Mouse (Mus musculus) limb, embryonic 12.5 days (tissue): ENCODE results near the gene Dip2a. TPM values are rescaled to one million over a fixed set of nuclear protein-coding genes. Genes with fewer than 3 reads are reported as not detected.

Source experiments
- ATAC-seq: fragments of 200-750 bp; cut with Nextera tagmentation; 2 replicates; pipeline ENCODE4 v1.8.0; 2017; ENCODE audit warnings: low read depth, moderate TSS enrichment; ENCODE audit not compliant: insufficient number of reproducible peaks, insufficient read depth, low FRiP score, low TSS enrichment
- H3K27ac ChIP-seq: fragments of 300-500 bp; sonication (generic); 2 replicates; pipeline ENCODE4 v1.5.1; 2016; ENCODE audit warnings: mild to moderate bottlenecking, moderate library complexity
- H3K27me3 ChIP-seq: fragments of 300-500 bp; sonication (generic); 2 replicates; pipeline ENCODE4 v1.6.1; 2016; ENCODE audit warnings: mild to moderate bottlenecking, moderate library complexity
- H3K36me3 ChIP-seq: fragments of 300-500 bp; sonication (generic); 2 replicates; pipeline ENCODE4 v1.6.1; 2016; ENCODE audit warnings: mild to moderate bottlenecking, moderate library complexity
- H3K4me1 ChIP-seq: fragments of 300-500 bp; sonication (generic); replicated peaks from 2 replicates; pipeline ENCODE4 v1.6.1; 2016
- H3K4me2 ChIP-seq: fragments of 300-500 bp; sonication (generic); 2 replicates; pipeline ENCODE4 v1.6.1; 2016; ENCODE audit warnings: mild to moderate bottlenecking, moderate library complexity
- H3K4me3 ChIP-seq: fragments of 300-500 bp; sonication (generic); replicated peaks from 2 replicates; pipeline ENCODE4 v1.5.1; 2016; ENCODE audit warnings: mild to moderate bottlenecking
- H3K9ac ChIP-seq: fragments of 300-500 bp; sonication (generic); replicated peaks from 2 replicates; pipeline ENCODE4 v1.6.1; 2016; ENCODE audit warnings: mild to moderate bottlenecking, moderate library complexity
- H3K9me3 ChIP-seq: fragments of 300-500 bp; sonication (generic); 2 replicates; pipeline ENCODE4 v1.6.1; 2016; ENCODE audit warnings: mild to moderate bottlenecking, moderate library complexity
- WGBS: fragments of 180-500 bp; shearing (Covaris S2); methylation state at CpG from one replicate; pipeline ENCODE4 v1.1.7; 2016; 5-methylcytosine and 5-hydroxymethylcytosine counted together
- polyA plus RNA-seq: library from polyadenylated mRNA; unstranded; fragments of >200 nt; fragmentation: Nextera tagmentation; extraction: Ambion mirVana; gene quantifications from 2 replicates; pipeline ENCODE4 v1.2.1, GENCODE M21; 2016

Dip2a gene
- polyA plus RNA-seq, 1 experiment from 2014 or later = 13.0 TPM

- no peak for ATAC-seq
- peaks cover 81% of the 10 kb centered on the region for H3K36me3 ChIP-seq
- H3K27ac ChIP-seq = no peak overlapping the region
- H3K4me2 ChIP-seq = no peak overlapping the region
- H3K4me3 ChIP-seq = no peak overlapping the region
- H3K9ac ChIP-seq = no peak overlapping the region
- H3K4me1 ChIP-seq = no peaks in the 10 kb centered on the region
- WGBS = 96% methylated on average over 12 of the region's 12 CpGs
- no peaks in the 10 kb centered on the region for H3K27me3 ChIP-seq
- H3K9me3 ChIP-seq = no peaks in the 10 kb centered on the region
Measured at GRCm38 (mm10) chr10:76353986-76354385, 8.9 kb upstream of the Dip2a start.

GRCm38 (mm10) chr10:76351953-76352352 lies 6.9 kb upstream of the Dip2a start:
- Histone ChIP-seq H3K36me3 (peaks cover 77% of the 10 kb centered on the region), H3K4me1 (no peaks in the 10 kb centered on the region), H3K9ac (no peak overlapping the region), H3K9me3 (no peaks in the 10 kb centered on the region), H3K27ac (no peak overlapping the region; the same call in 1 of the 2 replicates), H3K27me3 (no peaks in the 10 kb centered on the region), H3K4me3 (no peak overlapping the region), H3K4me2 (no peak overlapping the region)
- 82% methylated on average over 7 of the region's 7 CpGs for WGBS
- no peak for ATAC-seq

- H3K4me3 ChIP-seq = peak overlapping the region; percentile 80; the same call in 1 of the 2 replicates
- no peak for ATAC-seq
- no peaks in the 10 kb centered on the region for H3K9me3 ChIP-seq
- peaks cover 27% of the 10 kb centered on the region for H3K36me3 ChIP-seq
- peak overlapping the region; percentile 76 for H3K4me2 ChIP-seq
- H3K9ac ChIP-seq = no peak overlapping the region
- 6% methylated on average over 4 of the region's 4 CpGs for WGBS
- peaks cover 30% of the 10 kb centered on the region for H3K4me1 ChIP-seq
- peak overlapping the region; percentile 59; the same call in 1 of the 2 replicates for H3K27ac ChIP-seq
- H3K27me3 ChIP-seq = no peaks in the 10 kb centered on the region
Measured at GRCm38 (mm10) chr10:76346589-76346988, 1.5 kb upstream of the Dip2a start.

GRCm38 (mm10) chr10:76346043-76346491 lies 976 bp upstream of the Dip2a start:
- ATAC-seq = no peak
- 8% methylated on average over 8 of the region's 8 CpGs for WGBS
- Histone ChIP-seq H3K4me3 (peak overlapping the region; percentile 80), H3K4me2 (peak overlapping the region; percentile 76), H3K27ac (peak overlapping the region; percentile 59; the same call in 1 of the 2 replicates), H3K36me3 (peaks cover 22% of the 10 kb centered on the region), H3K9ac (no peak overlapping the region), H3K4me1 (peaks cover 30% of the 10 kb centered on the region), H3K27me3 (no peaks in the 10 kb centered on the region), H3K9me3 (no peaks in the 10 kb centered on the region)

GRCm38 (mm10) chr10:76345540-76345902 lies 430 bp upstream of the Dip2a start:
- peaks cover 17% of the 10 kb centered on the region for H3K36me3 ChIP-seq
- peak overlapping the region; percentile 75 for H3K27ac ChIP-seq
- peaks cover 30% of the 10 kb centered on the region for H3K4me1 ChIP-seq
- no peaks in the 10 kb centered on the region for H3K27me3 ChIP-seq
- no peaks in the 10 kb centered on the region for H3K9me3 ChIP-seq
- peak overlapping the region; percentile 80 for H3K4me3 ChIP-seq
- WGBS = 5% methylated on average over 12 of the region's 12 CpGs
- ATAC-seq = no peak
- H3K4me2 ChIP-seq = peak overlapping the region; percentile 76
- peak overlapping the region; percentile 62 for H3K9ac ChIP-seq

- Histone ChIP-seq H3K9ac (no peak overlapping the region), H3K36me3 (peaks cover 7% of the 10 kb centered on the region; the same call in 1 of the 2 replicates), H3K9me3 (no peaks in the 10 kb centered on the region), H3K4me3 (no peak overlapping the region), H3K27me3 (no peaks in the 10 kb centered on the region), H3K4me1 (no peaks in the 10 kb centered on the region), H3K4me2 (no peak overlapping the region), H3K27ac (no peak overlapping the region)
- WGBS = 60% methylated on average over 4 of the region's 4 CpGs
- ATAC-seq = no peak
Measured at GRCm38 (mm10) chr10:76334350-76334749, 10.7 kb downstream of the Dip2a start.

GRCm38 (mm10) chr10:76332040-76332439 lies 13.1 kb downstream of the Dip2a start:
- Histone ChIP-seq H3K9ac (no peak overlapping the region), H3K4me2 (no peak overlapping the region), H3K9me3 (no peaks in the 10 kb centered on the region), H3K27me3 (no peaks in the 10 kb centered on the region), H3K4me3 (no peak overlapping the region), H3K36me3 (no peaks in the 10 kb centered on the region), H3K27ac (no peak overlapping the region), H3K4me1 (no peaks in the 10 kb centered on the region)
- WGBS = 77% methylated on average over 2 of the region's 2 CpGs
- no peak for ATAC-seq

GRCm38 (mm10) chr10:76329093-76329492 lies 16.0 kb downstream of the Dip2a start:
- H3K36me3 ChIP-seq = peaks cover 13% of the 10 kb centered on the region
- H3K4me2 ChIP-seq = no peak overlapping the region
- no peaks in the 10 kb centered on the region for H3K9me3 ChIP-seq
- ATAC-seq = no peak
- H3K27me3 ChIP-seq = no peaks in the 10 kb centered on the region
- no peak overlapping the region for H3K4me3 ChIP-seq
- no peaks in the 10 kb centered on the region for H3K4me1 ChIP-seq
- WGBS = 83% methylated on average over 4 of the region's 4 CpGs
- no peak overlapping the region for H3K9ac ChIP-seq
- H3K27ac ChIP-seq = no peak overlapping the region

- H3K4me2 ChIP-seq = no peak overlapping the region
- WGBS = 88% methylated on average over 3 of the region's 3 CpGs
- no peaks in the 10 kb centered on the region for H3K27me3 ChIP-seq
- H3K36me3 ChIP-seq = peaks cover 13% of the 10 kb centered on the region
- no peaks in the 10 kb centered on the region for H3K4me1 ChIP-seq
- no peaks in the 10 kb centered on the region for H3K9me3 ChIP-seq
- no peak overlapping the region for H3K4me3 ChIP-seq
- H3K9ac ChIP-seq = no peak overlapping the region
- no peak overlapping the region for H3K27ac ChIP-seq
- no peak for ATAC-seq
Measured at GRCm38 (mm10) chr10:76328574-76328973, 16.5 kb downstream of the Dip2a start.

GRCm38 (mm10) chr10:76326304-76327006 lies 18.6 kb downstream of the Dip2a start:
- Histone ChIP-seq H3K27ac (no peak overlapping the region), H3K27me3 (no peaks in the 10 kb centered on the region), H3K9ac (no peak overlapping the region), H3K4me1 (no peaks in the 10 kb centered on the region), H3K4me3 (no peak overlapping the region), H3K9me3 (no peaks in the 10 kb centered on the region), H3K4me2 (no peak overlapping the region), H3K36me3 (peaks cover 13% of the 10 kb centered on the region)
- 77% methylated on average over 6 of the region's 6 CpGs for WGBS
- ATAC-seq = no peak

- Histone ChIP-seq H3K27me3 (no peaks in the 10 kb centered on the region), H3K27ac (no peak overlapping the region), H3K9ac (no peak overlapping the region), H3K36me3 (peaks cover 53% of the 10 kb centered on the region), H3K4me1 (no peaks in the 10 kb centered on the region), H3K4me3 (no peak overlapping the region), H3K4me2 (no peak overlapping the region), H3K9me3 (0 out of 2 replicates have a peak, but pooled peaks cover 4% of the 10 kb centered on the region)
- 84% methylated on average over 12 of the region's 12 CpGs for WGBS
- ATAC-seq = no peak
Measured at GRCm38 (mm10) chr10:76317623-76318022, 27.5 kb downstream of the Dip2a start.

- no peak overlapping the region for H3K27ac ChIP-seq
- H3K27me3 ChIP-seq = no peaks in the 10 kb centered on the region
- H3K4me1 ChIP-seq = no peaks in the 10 kb centered on the region
- H3K4me3 ChIP-seq = no peak overlapping the region
- 87% methylated on average over 7 of the region's 7 CpGs for WGBS
- no peak overlapping the region for H3K4me2 ChIP-seq
- no peak overlapping the region for H3K9ac ChIP-seq
- ATAC-seq = no peak
- peaks cover 60% of the 10 kb centered on the region for H3K36me3 ChIP-seq
- H3K9me3 ChIP-seq = 0 out of 2 replicates have a peak, but pooled peaks cover 4% of the 10 kb centered on the region
Measured at GRCm38 (mm10) chr10:76316194-76316593, 28.9 kb downstream of the Dip2a start.
